Mouse (Mus musculus): ENCODE results near the gene Rnf38.

GRCm38 (mm10) chr4:44234004-44234866 is 646 bp upstream of the Rnf38 start:
- TF ChIP-seq CTCF (IDR thresholded peaks at IDR 0.05; ENCODE audit: low read depth), result no peak
- TF ChIP-seq EP300 (IDR thresholded peaks at IDR 0.05; ENCODE audit: low read depth), result no peak

Measured in liver, postnatal 0 days (tissue).